Mouse (Mus musculus) kidney, adult 2 months (tissue): Measurements from ENCODE around the gene Rnf149.

ENCODE experiments used
- CTCF ChIP-seq: fragments of 200-500 bp; conservative IDR thresholded peaks from 2 replicates; pipeline ENCODE4 v1.5.1; 2011; ENCODE audit warnings: low read depth, mild to moderate bottlenecking, control low read depth, low read length, moderate library complexity, mixed read lengths; ENCODE audit not compliant: insufficient read depth, insufficient read length
- POLR2A ChIP-seq: fragments of 200-500 bp; IDR thresholded peaks from one replicate; pipeline ENCODE4 v1.6.1; 2011; ENCODE audit warnings: low read depth, low read length, control low read depth

GRCm38 (mm10) chr1:39581215-39581614 lies 4.0 kb upstream of the Rnf149 start:
- no peak for TF ChIP-seq CTCF
- no peak for TF ChIP-seq POLR2A
